Mouse (Mus musculus) liver (tissue): ENCODE results near the gene Sgsm2.

Experiments
- DNase-seq: peaks from one replicate; pipeline ENCODE4 v3.0.0-alpha.2; 2020; ENCODE audit warnings: mixed read lengths

Gene Sgsm2

DNA sequence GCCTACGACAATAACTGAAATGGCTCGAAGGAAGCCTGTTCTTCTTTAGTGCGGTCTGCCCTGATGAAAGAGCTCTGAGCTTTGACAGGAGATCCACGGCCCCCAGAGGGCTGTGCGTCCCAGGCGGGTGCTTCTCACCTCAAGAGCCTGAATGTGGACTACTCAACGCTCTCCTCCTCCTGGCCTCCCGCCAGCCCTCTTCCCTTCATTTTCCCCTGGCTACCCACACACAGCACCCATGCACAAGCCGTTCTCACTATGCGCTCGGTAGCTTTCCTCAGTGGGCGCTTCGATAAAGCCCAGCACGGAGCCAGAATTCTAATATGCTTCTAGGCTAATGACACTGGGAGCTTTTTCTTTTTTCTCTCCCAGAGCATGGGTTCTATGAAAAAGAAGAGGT is 14.9 kb downstream of the Sgsm2 start:
- no peak for DNase-seq

DNA sequence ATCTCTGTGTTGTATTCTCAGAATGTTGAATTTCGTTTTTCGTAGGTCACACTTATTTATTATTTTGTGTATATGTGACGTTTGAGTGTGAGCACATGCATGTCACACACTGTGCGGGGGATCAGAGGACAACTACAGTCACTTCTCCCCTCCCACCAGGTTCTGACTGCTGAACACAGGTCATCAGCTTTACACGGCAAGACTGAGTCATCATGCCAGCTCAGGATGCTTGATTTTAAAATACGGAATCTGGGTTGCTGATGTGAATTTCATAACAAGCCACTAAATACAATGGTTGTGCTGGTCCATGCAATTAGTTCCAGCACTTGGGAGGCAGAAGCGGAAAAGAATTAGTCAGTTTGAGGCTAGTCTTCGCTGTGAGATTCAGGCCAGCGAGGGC is 15.9 kb downstream of the Sgsm2 start:
- no peak for DNase-seq

GRCm38 (mm10) chr11:74876801-74877200 is 20.1 kb downstream of the Sgsm2 start:
- DNase-seq, result no peak

DNA sequence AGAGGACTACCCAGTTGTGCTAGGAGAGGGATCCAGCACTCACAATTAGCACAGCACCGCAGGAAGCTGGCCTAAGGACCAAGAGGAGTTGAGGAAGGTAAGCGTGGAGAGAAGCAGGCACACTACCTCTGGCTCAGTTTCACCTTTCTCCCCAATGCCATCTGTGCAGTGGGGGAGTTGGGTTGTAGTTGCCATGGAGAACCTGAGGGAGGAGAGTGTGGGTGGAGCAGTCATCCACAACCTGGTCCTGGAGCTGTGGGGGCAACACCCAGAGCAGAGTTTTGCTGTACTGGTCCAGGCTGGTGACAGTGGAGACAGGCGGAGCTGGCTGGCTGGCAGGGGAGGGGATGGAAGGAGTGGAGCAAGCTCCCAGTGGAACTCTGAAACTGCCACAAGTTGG is 22.2 kb downstream of the Sgsm2 start:
- DNase-seq, result no peak

DNA sequence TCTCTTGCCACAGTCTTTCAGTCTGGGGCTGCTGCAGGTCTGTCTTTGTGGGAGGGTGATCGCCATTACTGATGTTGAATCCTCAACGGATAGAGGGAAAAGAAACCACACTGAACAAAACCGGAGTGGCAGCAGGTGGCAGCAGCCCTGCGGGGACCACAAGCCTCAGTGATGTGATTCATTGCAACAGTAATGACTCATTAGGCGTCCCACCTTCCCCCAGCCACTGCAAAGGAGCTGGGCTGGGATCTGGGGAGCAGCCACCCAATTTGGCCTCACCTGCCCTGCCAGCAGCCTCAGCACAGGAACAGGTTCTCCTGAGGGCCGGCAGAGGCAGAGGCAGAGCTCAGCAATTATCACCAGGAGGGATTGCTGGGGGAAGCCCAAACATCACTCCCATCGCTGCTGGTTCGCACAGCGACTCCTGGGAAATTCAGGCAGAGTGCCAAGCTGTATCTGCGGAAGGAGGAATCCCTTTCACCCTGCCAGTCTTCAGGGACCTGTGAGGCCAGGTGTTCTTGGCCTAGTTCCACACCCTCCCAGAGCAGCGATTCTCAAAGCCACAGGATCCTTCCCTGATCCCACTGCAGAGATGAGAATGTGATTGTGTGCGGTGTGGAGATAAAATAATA is 25.8 kb downstream of the Sgsm2 start:
- DNase-seq, result no peak

DNA sequence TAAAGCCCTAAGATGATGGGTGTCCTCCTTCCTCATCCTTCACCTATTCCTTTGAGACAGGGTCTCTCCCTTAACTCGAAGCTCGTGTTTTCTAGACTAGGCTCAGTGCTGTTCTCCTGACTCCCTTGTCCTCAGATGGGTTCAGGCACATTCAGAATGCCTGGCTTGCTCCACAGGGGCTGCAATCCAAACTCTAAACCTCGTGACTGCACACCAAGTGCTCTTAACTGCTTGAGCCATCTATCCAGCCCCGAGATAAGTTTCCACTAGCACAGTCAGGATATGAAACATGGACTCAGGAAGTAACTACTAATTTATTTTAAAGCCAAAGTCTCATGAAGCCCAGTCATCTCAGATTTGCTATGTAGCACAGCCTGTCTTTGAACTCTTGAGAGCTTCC is 26.3 kb downstream of the Sgsm2 start:
- DNase-seq, result no peak

DNA sequence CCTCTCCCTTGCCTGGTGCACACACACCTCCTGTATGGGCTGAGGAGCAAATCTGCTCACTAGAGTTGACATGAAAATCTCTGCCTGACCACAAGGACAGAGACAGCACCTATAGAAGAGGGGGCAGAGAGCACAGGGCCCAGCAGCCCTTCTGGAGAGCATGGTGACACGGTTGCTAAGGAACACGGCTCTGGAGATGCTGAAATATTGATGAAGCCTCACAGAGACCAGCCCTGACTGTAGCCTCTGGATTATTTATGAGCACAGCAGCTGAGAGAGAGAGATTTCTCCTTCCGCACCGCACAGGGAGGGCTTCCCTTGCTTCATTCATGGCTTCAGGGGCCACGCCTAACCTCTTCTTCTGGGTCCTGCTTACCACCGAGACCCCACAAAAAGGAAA is 27.3 kb downstream of the Sgsm2 start:
- no peak for DNase-seq

GRCm38 (mm10) chr11:74868046-74868760 is 28.7 kb downstream of the Sgsm2 start:
- DNase-seq, result no peak

DNA sequence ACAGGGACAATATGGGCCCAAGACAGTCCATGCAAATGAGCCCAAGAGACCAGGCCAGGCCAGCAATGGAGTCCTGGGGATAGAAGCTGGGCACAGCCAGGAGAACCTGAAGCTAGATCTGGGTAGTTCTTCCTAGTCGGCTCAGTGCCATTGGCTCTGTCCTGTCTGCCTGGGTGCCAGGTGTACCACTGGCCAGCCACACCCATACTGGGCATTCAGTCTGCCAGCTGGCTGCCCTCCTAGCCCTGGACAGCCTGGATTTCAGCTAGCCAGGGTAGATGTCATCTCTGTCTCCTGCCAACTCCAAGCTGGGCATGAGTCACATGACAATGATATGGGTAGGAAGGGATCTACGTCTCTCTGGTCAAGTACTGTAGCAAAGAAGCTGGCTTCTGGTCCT is 29.7 kb downstream of the Sgsm2 start:
- DNase-seq, result no peak

- DNase-seq, result no peak
Observed at GRCm38 (mm10) chr11:74866640-74867039, 30.2 kb downstream of the Sgsm2 start.

DNA sequence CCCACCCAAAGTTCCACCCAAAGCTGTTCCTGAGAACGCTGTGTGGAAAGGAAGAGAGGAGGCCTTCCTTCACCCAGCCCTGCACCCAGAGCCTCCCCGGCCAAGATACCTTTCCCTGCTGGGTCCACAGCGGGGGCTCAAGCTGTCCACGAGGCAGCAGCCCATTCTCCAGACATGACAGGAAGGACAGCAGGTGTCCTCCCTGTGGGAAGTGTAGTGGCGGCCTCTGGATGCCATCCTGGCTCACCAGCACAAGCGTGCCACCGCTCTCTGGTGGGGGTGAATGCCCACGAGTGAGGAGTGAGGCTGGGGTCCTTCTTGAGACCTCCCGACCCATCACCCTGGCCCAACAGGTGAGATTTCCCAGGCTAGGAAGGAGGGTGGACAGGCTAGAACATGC is 31.6 kb downstream of the Sgsm2 start:
- DNase-seq, result no peak

- no peak for DNase-seq
Observed at GRCm38 (mm10) chr11:74864421-74864820, 32.4 kb downstream of the Sgsm2 start.

DNA sequence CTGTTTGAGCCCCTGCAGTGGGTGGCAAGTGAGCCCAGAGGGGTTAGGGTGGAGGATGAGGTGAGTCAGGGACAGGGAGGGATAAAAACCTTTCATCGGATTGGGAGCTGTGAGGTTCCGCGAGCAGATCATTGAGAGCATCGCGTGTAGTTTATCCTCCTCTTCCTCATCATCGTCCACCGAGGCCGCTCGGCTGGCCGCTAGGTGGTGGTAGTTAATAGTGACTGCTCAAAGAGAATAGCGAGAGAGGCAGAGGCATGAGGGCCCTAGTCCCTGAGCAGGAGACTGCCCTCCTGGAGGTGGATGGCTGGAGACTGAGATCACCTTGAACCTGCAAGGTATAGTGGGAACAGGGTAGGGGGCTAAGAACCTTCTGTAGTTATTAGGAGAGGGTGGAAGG is 33.4 kb downstream of the Sgsm2 start:
- peak; percentile 49 for DNase-seq

DNA sequence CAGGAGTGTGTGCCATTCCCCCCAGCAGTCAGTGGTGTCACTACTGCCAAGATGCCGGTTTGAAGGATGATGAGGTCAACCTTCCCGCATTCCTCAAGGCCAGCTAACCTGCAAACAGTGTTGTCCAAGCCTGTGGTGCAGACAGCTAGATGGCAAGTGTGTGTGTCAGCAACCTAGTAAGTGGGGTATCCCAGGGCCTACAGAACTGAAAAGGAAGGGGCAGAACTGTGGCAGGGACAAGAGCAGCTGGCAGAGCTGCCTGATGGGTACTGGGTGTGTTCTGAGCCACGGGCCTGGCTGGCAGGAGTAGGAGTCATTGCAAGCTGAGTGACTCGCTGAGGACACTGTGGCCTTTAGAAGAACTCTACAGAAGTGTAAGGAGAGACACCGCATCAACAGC is 34.7 kb downstream of the Sgsm2 start:
- no peak for DNase-seq

GRCm38 (mm10) chr11:74857756-74858155 is 39.1 kb downstream of the Sgsm2 start:
- no peak for DNase-seq

- no peak for DNase-seq
Observed at GRCm38 (mm10) chr11:74850998-74851661, 45.7 kb downstream of the Sgsm2 start.

DNA sequence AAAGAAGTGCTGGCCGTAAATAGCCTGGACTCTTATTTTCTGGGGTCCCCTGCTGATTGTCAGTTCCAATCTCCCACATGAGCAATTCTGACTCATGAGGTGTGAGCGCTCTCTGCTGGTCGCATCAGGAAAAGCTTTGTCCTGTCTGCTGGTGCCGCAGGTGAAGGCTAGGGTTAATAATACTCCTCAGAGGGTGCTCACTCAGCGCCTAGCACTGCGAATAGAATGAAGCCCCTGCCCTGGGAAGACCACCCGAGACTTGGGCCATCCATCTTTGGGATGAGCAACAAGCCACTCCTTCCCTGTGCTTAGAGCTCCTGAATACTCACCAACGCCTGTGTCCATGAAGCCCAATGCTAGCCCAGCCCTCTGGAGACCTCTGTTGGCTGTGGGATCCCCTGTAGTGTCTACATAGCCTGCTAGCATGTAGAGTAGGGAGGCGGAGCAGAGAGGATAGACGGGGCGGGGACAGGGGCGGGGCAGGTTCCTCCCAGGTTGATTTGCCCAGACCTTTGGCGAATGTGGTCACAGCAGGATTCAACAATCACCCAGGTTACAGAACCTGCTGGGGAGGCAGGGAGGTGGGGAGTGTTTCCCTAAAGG is 48.8 kb downstream of the Sgsm2 start:
- DNase-seq, result peak; percentile 85

DNA sequence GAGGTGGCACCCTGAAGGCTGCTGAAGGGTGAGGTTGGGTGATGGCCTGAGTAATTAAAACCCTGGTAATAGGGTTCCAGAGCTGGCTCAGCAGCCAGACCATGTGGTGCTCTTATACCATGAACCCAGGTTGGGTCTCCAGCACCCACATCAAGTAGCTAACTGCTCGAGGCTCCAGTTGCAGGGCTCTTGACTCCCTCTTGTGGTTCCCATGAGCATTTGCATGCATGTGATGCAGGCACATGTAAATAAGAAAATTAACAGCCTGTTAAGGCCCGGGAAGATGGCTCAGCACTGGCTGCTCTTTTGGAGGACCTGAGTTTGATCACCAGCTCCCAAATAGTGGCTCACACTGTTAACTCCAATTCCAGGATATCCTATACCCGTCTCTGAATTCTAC is 51.1 kb downstream of the Sgsm2 start:
- DNase-seq, result no peak

- no peak for DNase-seq
Observed at GRCm38 (mm10) chr11:74843761-74844160, 53.1 kb downstream of the Sgsm2 start.

DNA sequence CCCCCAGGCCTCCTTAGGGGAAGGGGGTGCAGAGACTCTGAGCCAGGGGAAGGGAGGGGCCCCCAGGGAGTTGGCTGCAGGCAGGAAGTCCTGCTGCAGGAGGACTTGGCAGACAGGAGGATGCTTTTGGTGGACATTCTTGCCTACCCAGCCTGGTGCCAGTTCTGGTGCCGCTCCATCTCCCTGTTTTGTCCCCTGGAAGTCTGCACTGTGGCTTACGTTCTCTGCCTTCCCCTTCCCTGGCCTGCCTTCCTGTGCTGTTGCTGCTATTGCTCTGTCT is 53.5 kb downstream of the Sgsm2 start:
- no peak for DNase-seq

DNA sequence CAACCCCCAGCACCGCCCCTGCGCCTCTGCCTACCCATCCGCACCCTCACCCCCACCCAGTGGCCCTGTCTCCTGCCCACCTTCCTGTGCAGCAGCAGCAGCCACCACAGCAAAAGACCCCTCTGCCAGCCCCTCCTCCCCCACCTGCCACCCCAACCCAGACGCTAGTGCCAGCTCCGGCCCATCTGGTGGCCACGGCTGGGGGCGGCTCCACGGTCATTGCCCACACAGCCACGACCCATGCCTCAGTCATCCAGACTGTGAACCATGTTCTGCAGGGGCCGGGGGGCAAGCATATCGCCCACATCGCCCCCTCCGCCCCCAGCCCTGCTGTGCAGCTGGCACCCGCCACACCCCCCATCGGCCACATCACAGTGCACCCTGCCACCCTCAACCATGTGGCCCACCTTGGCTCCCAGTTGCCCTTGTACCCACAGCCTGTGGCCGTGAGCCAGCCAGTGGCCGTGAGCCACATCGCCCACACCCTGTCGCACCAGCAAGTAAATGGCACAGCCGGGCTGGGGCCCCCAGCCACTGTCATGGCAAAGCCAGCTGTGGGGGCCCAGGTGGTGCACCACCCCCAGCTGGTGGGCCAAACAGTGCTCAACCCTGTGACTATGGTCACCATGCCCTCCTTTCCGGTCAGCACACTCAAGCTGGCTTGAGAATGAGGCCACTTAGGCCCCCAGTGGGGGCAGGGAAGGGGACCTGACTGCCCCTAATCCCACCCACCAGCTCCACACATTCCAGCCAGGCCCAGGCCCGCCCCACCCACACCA is 54.0 kb downstream of the Sgsm2 start:
- DNase-seq, result no peak

GRCm38 (mm10) chr11:74842045-74842444 is 54.8 kb downstream of the Sgsm2 start:
- no peak for DNase-seq

GRCm38 (mm10) chr11:74841366-74841765 is 55.5 kb downstream of the Sgsm2 start:
- DNase-seq, result no peak
